Mouse (Mus musculus) CD4-positive, CD25-positive, alpha-beta regulatory T cell (primary cell): ENCODE data around the gene Spock3. TPM values are rescaled to one million over a fixed set of nuclear protein-coding genes. Genes with fewer than 3 reads are reported as not detected.

ENCODE experiments used
- polyA plus RNA-seq: library from polyadenylated mRNA; unstranded; fragments of 100-300 nt; shearing (Covaris generic); gene quantifications from one replicate; pipeline ENCODE4 v1.2.1, GENCODE M21; 2017

Gene Spock3
- 0.06 TPM for polyA plus RNA-seq

GRCm38 (mm10) chr8:62950709-62951108, at the start of gene Spock3:
Spock3 (plus strand) TSS chr8:62951009.

